Mouse (Mus musculus) common myeloid progenitor, adult 5-6 weeks (primary cell): ENCODE data around the gene Serpinc1. TPM values are rescaled to one million over a fixed set of nuclear protein-coding genes. Genes with fewer than 3 reads are reported as not detected.
"Not testable (repeated sequence)": the region's sequence is repeated elsewhere in the genome, so short reads cannot be mapped to it uniquely, and the experiment has no call there.

Experiments used
- ATAC-seq: replicated peaks from 2 replicates; pipeline ENCODE4 v1.8.0; 2016; ENCODE audit warnings: low read depth, mild to moderate bottlenecking, moderate TSS enrichment, inconsistent platforms; ENCODE audit not compliant: poor library complexity, severe bottlenecking
- total RNA-seq: library from RNA; stranded (forward); fragments of 200-1000, 187-1606 nt; gene quantifications from 2 replicates; pipeline ENCODE4 v1.2.3, GENCODE M21; 2017

Gene Serpinc1
- total RNA-seq, 1 experiment from 2014 or later = 0.82 TPM

DNA sequence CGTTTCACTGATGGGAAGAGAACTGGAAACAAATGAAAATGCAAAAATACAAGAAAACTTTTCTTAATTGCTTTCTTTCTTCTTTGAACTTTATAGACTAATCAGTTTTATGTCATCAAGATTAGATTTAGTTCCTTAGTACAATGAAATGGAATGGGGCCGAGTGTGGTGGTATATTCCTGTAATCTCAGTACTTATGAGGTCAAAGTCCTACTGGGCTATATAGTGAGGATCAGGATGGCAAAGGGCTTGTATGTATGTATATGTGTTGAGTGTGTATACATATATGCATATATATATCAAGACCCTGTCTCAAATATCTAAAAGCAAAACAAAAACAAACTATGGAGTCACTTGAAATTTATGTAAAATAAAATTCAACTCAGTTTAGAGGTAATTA, 38.0 kb downstream of the Serpinc1 start:
- no peak for ATAC-seq

DNA sequence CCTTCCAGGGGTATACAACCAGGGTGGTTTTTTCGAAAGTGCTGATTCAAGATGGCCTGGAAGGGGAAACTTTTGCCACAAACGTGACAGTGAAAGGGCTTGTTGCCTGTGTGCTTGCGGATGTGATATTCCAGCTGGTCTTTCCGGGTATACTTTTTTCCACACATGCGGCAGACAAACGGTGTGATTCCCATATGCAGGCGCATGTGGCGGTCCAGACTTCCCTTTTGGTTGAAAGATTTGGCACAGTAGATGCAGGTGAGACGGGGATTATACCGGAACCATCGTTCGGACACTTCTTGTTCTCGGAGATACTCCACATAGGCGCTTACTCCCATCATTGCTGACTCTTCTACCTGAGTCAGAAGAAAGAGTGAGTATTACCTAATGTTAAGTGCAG, 41.7 kb downstream of the Serpinc1 start:
- no peak for ATAC-seq

- ATAC-seq = no peak
Observed at GRCm38 (mm10) chr1:161025410-161026210, 47.2 kb downstream of the Serpinc1 start.

DNA sequence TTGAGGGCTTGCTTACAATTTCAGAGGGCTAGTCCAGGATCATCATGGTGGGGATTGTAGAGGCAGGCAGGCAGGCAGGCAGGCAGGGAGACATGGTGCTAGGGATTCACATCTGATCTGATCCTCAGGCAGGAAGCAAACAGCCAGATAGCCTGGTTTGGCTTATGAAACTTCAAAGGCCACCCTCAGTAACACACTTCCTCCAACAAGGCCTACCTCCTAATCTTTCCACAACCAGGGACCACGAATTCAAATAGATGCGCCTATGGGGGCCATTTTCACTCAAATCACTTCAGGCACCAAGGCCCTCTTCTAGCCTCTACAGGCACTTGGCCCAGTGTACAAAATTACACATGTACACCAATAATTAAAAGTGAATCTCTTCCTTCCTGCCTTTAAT, 48.8 kb downstream of the Serpinc1 start:
- ATAC-seq = no peak; the same call in 1 of the 2 replicates

DNA sequence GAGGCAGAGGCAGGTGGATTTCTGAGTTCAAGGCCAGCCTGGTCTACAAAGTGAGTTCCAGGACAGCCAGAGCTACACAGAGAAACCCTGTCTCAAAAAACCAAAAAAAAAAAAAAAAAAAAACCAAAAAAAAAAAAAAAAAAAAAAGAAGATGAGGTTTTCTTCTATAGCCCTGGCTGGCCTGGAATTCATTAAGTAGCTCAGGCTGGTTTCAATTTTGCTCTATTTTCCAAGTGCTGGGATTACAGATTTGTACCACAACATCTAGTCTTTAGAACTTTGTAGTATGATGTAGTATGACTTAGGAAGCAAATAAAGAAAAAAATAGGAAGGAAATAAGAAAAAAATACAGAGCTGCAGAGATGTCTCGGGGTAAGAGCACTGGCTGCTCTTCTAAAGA, 50.0 kb downstream of the Serpinc1 start:
- ATAC-seq = not testable (repeated sequence)

- ATAC-seq = no peak
Observed at GRCm38 (mm10) chr1:161030058-161030457, 51.7 kb downstream of the Serpinc1 start.

- ATAC-seq = no peak
Observed at GRCm38 (mm10) chr1:161031881-161032280, 53.5 kb downstream of the Serpinc1 start.

- ATAC-seq = no peak
Observed at GRCm38 (mm10) chr1:161032345-161032744, 54.0 kb downstream of the Serpinc1 start.

DNA sequence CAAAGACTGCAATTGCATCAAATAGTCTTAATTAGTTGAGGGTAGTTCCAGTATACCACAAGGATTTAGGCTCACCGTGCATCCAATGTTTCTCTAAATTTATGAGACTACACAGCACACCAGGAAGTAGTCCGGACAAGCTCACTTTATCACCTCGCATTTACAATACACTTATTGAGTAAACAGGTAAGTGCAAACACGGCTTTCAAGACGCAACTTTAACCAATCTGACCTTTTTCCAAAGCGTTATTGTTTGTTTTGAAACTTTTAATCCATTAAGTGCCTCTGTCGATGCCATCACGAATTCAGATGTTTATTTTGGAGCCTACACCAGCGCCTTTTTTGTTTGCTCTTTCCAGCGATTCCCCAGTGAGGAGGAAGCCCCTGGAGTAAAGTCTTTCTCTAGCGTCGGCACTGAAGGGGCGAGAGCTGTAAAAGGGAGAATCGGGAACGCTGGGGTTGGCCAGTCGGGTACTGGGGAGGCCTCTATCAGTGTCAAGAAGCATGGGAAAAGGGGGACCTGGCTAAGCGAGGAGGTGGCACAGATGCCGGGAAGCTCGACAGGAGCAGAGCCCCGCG, 55.6 kb downstream of the Serpinc1 start:
- ATAC-seq = no peak

GRCm38 (mm10) chr1:161034435-161035280, 56.3 kb downstream of the Serpinc1 start, which contains the start of gene Zbtb37:
Gene Zbtb37, minus strand, starts transcription at chr1:161034849.
- ATAC-seq = peak; percentile 59

- peak; percentile 37 for ATAC-seq
Observed at GRCm38 (mm10) chr1:161035281-161035785, 56.9 kb downstream of the Serpinc1 start.

GRCm38 (mm10) chr1:161035786-161036404, 57.5 kb downstream of the Serpinc1 start:
- no peak for ATAC-seq

DNA sequence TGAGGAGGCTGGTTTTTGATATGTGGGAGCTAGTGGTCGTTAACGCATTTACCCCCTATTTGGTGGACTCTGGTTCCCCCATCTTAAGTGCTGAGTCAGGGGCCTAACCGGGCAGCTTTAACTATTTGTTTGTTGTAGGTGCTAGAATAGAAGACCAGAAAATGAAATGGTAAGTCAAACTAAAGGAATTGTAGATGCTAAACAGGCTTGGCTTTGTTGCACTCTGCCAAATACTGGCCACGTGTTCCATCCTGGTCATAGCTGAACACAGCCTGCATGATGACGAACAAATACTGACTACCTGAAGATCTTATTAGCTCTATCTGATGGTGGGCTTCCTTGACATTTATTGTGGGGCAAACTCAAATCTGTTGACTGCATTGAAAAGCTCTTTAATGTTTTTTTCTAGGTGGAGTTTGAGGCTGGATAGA, 58.0 kb downstream of the Serpinc1 start:
- no peak for ATAC-seq

DNA sequence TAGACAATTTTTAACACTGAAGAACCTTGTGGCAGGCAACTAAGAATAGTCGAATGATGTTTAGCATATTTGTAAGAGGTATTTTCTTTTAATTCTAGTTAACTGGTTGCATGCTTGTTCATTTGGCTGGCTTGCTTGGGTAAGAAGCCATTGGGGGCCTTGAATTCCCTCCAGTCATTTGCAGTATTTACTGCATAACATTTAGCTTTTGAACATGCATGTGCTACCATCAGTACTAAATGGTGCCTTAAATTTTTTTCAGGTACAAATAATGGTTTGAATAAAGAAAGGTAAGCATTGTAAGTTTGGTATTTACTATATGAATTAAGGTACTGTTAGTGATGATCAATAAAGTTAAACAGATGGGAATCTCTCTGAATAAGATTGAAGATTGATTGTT, 58.6 kb downstream of the Serpinc1 start:
- ATAC-seq = no peak

DNA sequence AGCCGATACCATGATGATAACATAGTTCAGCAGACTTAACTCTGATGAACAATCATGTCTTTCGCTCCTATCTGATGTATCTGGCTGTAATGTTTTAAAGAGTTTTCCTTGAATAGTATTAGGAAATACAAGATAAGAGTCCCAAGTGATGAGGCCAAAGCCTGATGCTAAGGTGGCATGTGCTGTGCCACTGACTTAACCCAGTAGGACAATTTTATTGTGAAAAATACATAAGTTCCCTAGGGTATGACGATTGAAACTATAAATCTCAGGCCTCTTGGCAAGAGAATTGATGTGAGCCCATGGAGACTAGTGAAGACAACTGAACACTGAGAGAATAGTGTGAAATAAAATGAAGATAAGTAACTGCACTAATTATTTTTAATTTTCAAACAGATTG, 59.2 kb downstream of the Serpinc1 start:
- ATAC-seq = no peak

- no peak for ATAC-seq
Observed at GRCm38 (mm10) chr1:161038004-161038403, 59.6 kb downstream of the Serpinc1 start.

DNA sequence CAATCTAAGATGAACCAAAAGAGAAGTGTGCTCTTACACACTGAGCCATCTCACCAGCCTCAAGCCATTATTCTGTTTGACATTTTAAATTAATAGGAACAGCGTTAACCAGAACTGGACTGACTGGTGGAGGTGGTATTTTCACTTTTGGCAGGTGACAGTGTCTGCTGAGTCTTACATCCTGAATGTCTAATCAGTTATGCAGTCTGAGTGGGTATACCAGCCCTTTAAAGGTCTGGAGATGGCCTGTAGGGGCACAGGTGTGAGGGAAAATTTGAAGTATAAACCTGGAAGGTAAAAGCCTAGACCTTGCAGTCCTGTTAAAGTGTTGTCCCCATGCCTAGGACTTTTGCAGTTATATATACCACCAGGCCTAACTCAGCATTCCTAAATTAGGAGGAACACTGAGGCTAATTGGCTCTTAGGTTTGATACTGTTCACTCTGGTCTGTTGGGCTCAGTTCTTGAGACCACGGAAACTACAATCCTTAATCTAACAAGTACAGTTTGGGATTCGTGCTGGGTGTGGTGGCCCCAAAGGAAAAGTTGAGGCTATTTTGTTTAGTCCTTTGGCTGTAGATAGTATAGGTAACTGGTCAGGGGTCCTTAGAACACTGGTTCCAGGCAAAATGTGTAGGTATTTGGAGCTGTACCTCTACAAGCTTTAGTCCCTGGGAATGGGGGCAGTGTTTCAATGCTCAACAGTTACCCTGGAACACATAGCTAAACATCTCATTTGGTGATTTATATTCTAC, 60.8 kb downstream of the Serpinc1 start:
- no peak; the same call in 1 of the 2 replicates for ATAC-seq

DNA sequence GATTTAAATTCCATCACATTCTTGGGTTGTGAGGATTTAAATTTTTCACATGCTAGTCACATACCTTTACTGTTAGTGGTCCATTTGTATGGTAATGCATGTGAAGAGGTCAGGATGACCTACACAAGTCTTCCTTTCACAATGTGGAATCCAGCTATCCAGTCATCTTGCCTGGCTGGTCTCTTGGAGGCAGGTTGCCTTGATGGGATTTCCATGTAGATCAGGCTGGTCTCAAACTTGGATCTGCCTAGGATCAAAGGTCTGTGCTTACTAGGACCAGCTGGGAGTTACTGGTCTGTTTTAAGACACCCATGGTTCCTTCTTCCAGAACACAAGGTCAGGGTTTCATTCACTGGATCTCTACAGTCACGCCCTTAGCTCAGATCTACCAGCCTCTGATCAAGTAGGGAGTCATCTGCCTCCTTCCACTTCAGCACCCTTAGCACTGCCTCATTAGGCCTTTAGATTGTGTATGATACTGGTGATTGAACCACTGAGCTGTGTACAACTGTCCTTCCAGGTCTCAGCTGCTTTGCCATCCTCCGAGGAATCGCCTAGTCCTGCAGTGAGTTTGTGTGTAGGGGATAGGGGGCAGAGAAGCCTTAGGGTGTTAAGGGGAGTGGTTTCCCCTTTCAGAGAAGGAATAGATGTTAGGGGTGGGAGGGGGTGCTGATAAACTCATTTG, 61.5 kb downstream of the Serpinc1 start:
- peak; percentile 27 for ATAC-seq

GRCm38 (mm10) chr1:161040426-161040770, 62.0 kb downstream of the Serpinc1 start:
- ATAC-seq = no peak; the same call in 1 of the 2 replicates
